Mouse (Mus musculus): ENCODE measurements around the gene Mthfs. TPM values are rescaled to one million over a fixed set of nuclear protein-coding genes. Genes with fewer than 3 reads are reported as not detected.

Mthfs gene
- polyA plus RNA-seq (2012; rRNA removed): 1.3 and 2.7 TPM in 2 replicates

DNA sequence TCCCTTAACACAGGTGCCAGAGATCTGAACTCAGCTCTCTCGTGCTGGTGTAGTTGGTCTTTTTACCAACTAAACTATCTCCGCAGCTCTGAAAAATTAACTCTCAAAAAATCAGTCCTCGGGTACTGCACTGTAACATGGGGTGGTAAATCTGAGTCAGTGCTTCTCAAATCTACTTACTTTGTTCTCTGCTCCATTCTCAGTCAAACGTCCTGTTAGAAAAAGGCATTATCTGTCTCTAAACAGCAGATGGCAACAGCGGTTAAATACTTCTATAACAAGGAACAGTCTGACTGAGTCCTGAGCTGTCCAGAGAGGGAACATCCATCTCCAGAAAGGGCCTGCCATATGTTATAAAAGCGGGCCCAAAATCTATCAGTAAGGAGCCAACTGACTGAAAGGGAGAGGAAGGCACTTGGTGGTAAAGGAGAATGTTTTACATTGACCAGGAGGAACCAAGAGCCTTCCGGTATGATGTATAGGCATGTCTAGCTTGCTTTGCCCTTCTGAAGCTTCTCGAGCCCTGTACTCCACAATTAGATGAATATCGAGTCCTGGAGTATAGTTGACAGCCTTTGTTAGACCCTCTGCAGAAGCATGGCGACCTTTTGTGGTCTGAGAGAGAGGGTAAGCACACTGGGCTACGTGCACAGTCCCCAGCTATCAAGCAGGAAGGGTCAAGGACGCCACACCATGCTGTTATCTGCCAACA, at the start of gene Mthfs:
TSS of gene Mthfs (plus strand) at position 324 of the 712 bp plus-strand sequence.

DNA sequence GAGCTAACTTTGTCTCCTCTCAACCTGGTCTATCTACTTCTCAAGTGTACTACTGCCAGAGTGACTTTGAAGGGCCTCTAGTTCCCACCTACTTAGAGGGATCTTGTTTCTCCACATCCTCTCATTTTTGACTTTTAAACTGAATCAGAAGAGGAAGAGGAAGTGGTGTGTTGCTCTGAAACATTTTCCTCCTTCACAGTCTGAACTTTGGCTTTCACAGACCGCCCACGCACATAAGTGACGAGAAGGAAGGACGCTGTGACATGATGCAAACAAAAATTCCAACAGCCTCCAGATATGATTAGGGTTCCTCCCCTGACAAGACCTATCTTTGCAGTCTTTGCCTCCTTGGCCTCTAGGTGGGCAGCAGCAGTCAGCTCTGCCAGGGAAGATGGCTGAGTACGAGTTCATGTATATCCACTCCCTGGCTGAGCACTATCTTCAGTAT, 11.5 kb upstream of the Mthfs start, which contains the start of the genes Bcl2a1b and Gm29094:
TSS of gene Bcl2a1b (plus strand) at position 241 of the 448 bp plus-strand sequence.
TSS of gene Gm29094 (plus strand) at position 411 of the 448 bp plus-strand sequence.

Other genes with a start within 250 kb of the Mthfs start
- not detected in 2 replicates for gene Trim43b, start 117.8 kb upstream of the Mthfs start, polyA plus RNA-seq (2012; rRNA removed)
- 0.10 and 0.62 TPM in 2 replicates for gene Bcl2a1b, start 11.5 kb upstream of the Mthfs start, polyA plus RNA-seq (2012; rRNA removed)
- gene Gm29094, start 11.3 kb upstream of the Mthfs start, polyA plus RNA-seq (2012; rRNA removed): not detected in 2 replicates

Data from stomach, adult 2 months (tissue).